Mouse (Mus musculus) retina, embryonic 14.5 days (tissue): ENCODE results near the gene Fcgr2b.

ENCODE experiments used
- DNase-seq: peaks from one replicate; pipeline ENCODE4 v3.0.0-alpha.2; 2015; ENCODE audit warnings: low spot score

Fcgr2b gene

GRCm38 (mm10) chr1:170927378-170927777 lies 49.0 kb downstream of the Fcgr2b start, which contains the start of gene Fcrla:
TSS of gene Fcrla (minus strand) at chr1:170927583.
- no peak for DNase-seq

- no peak for DNase-seq
Measured at GRCm38 (mm10) chr1:170926941-170927340, 49.4 kb downstream of the Fcgr2b start.

GRCm38 (mm10) chr1:170924485-170924884 lies 51.9 kb downstream of the Fcgr2b start:
- no peak for DNase-seq

GRCm38 (mm10) chr1:170919308-170919707 lies 57.0 kb downstream of the Fcgr2b start:
- no peak for DNase-seq

GRCm38 (mm10) chr1:170915657-170916056 lies 60.7 kb downstream of the Fcgr2b start:
- DNase-seq, result no peak

GRCm38 (mm10) chr1:170912891-170913615 lies 63.3 kb downstream of the Fcgr2b start, which contains the start of gene Fcrlb:
TSS of gene Fcrlb (minus strand) at chr1:170912941.
- DNase-seq, result no peak

GRCm38 (mm10) chr1:170911907-170912660 lies 64.3 kb downstream of the Fcgr2b start:
- DNase-seq, result no peak
